Mouse (Mus musculus): ENCODE results near the gene Cds2. TPM values are rescaled to one million over a fixed set of nuclear protein-coding genes. Genes with fewer than 3 reads are reported as not detected.

Cds2 gene
- total and polyA plus RNA-seq, 2 experiments: 41.6 to 48.1 TPM

DNA sequence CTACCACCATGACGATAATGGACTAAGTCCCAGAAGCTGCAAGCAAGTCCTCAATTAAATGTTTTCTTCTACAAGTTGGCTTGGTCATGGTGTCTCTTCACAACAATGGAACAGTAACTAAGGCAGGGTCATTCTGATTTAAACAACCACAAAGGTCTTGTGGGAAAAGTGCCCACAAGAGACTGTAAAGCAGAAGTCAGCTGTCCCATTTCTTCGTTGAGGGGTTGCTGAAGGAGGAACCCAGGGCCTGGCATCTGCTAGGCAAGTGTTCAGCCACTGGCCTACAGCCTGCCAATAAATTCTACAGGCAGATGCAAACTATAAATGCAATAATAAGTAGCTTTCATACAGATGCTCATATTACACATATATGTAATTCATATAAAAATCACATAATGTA lies 74.3 kb downstream of the Cds2 start:
- DNase-seq (ENCODE audit: extremely low read depth, low read depth, low spot score): no peak
- H3K79me2 ChIP-seq (ENCODE audit: control insufficient read depth, insufficient read depth, low read length): no peaks in the 10 kb centered on the region
- 88% methylated on average over 2 of the region's 2 CpGs for WGBS

GRCm38 (mm10) chr2:132340350-132340749 lies 77.4 kb downstream of the Cds2 start:
- peak; percentile 5 for DNase-seq (ENCODE audit: extremely low read depth, low read depth, low spot score)
- H3K79me2 ChIP-seq (ENCODE audit: control insufficient read depth, insufficient read depth, low read length): no peaks in the 10 kb centered on the region
- H3K9ac ChIP-seq (ENCODE audit: low read depth, low read length): no peak overlapping the region
- H3K4me1 ChIP-seq (ENCODE audit: control insufficient read depth, insufficient read depth, low read length): no peaks in the 10 kb centered on the region
- TF ChIP-seq POLR2A (IDR thresholded peaks at IDR 0.05; ENCODE audit: extremely low read depth, insufficient read depth, low read length) (no peak), CTCF (IDR thresholded peaks at IDR 0.05; ENCODE audit: low read depth, low read length) (no peak)
- no peaks in the 10 kb centered on the region for H3K36me3 ChIP-seq (ENCODE audit: control insufficient read depth, insufficient read depth, low read length)
- 19% methylated on average over 2 of the region's 2 CpGs for WGBS
- H3K27me3 ChIP-seq (ENCODE audit: control insufficient read depth, insufficient read depth, low read length): no peaks in the 10 kb centered on the region
- H3K27ac ChIP-seq (replicated peaks; ENCODE audit: insufficient read depth, low read depth, low read length): no peak overlapping the region
- H3K4me3 ChIP-seq (ENCODE audit: insufficient read depth, low read depth, low read length): no peak overlapping the region

More for the DNA sequence above, 74.3 kb downstream of the Cds2 start:
- no peak for TF ChIP-seq CTCF (IDR thresholded peaks at IDR 0.05; ENCODE audit: low read depth, low read length)
- no peak for TF ChIP-seq POLR2A (IDR thresholded peaks at IDR 0.05; ENCODE audit: extremely low read depth, insufficient read depth, low read length)
- H3K36me3 ChIP-seq (ENCODE audit: control insufficient read depth, insufficient read depth, low read length): no peaks in the 10 kb centered on the region
- H3K27ac ChIP-seq (replicated peaks; ENCODE audit: insufficient read depth, low read depth, low read length): no peak overlapping the region
- no peaks in the 10 kb centered on the region for H3K27me3 ChIP-seq (ENCODE audit: control insufficient read depth, insufficient read depth, low read length)
- H3K4me1 ChIP-seq (ENCODE audit: control insufficient read depth, insufficient read depth, low read length): no peaks in the 10 kb centered on the region
- H3K9ac ChIP-seq (ENCODE audit: low read depth, low read length): no peak overlapping the region
- H3K4me3 ChIP-seq (ENCODE audit: insufficient read depth, low read depth, low read length): no peak overlapping the region

GRCm38 (mm10) chr2:132341293-132341692 lies 78.3 kb downstream of the Cds2 start:
- Histone ChIP-seq H3K27ac (replicated peaks; ENCODE audit: insufficient read depth, low read depth, low read length) (no peak overlapping the region), H3K27me3 (ENCODE audit: control insufficient read depth, insufficient read depth, low read length) (no peaks in the 10 kb centered on the region), H3K4me3 (ENCODE audit: insufficient read depth, low read depth, low read length) (no peak overlapping the region), H3K36me3 (ENCODE audit: control insufficient read depth, insufficient read depth, low read length) (no peaks in the 10 kb centered on the region), H3K79me2 (ENCODE audit: control insufficient read depth, insufficient read depth, low read length) (no peaks in the 10 kb centered on the region), H3K9ac (ENCODE audit: low read depth, low read length) (no peak overlapping the region), H3K4me1 (ENCODE audit: control insufficient read depth, insufficient read depth, low read length) (no peaks in the 10 kb centered on the region)
- TF ChIP-seq CTCF (IDR thresholded peaks at IDR 0.05; ENCODE audit: low read depth, low read length) (no peak), POLR2A (IDR thresholded peaks at IDR 0.05; ENCODE audit: extremely low read depth, insufficient read depth, low read length) (no peak)
- no peak for DNase-seq (ENCODE audit: extremely low read depth, low read depth, low spot score)
- WGBS: 73% methylated on average over 3 of the region's 3 CpGs

DNA sequence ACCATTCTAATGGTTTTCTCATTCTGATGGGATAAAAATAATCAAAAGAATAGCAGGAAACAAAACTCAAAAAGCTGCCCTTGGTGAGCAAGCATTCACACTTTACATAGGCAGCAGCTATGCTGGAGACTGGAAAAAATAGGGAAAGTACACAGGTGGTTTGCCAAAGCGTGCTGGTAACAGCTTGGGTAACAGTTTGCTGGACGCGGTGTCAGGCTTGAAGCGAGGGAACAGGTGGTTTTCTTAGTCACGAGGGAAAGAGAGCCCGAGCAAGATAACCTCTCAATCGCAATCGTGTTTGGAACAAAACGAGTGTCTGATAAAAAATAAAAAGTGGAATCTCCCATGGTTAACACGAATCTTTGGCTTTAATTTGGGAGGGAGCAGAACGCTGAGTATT lies 80.9 kb downstream of the Cds2 start:
- no peak for DNase-seq (ENCODE audit: extremely low read depth, low read depth, low spot score)
- H3K4me1 ChIP-seq (ENCODE audit: control insufficient read depth, insufficient read depth, low read length): no peaks in the 10 kb centered on the region
- no peak overlapping the region for H3K9ac ChIP-seq (ENCODE audit: low read depth, low read length)
- TF ChIP-seq POLR2A (IDR thresholded peaks at IDR 0.05; ENCODE audit: extremely low read depth, insufficient read depth, low read length) (no peak), CTCF (IDR thresholded peaks at IDR 0.05; ENCODE audit: low read depth, low read length) (no peak)
- H3K27me3 ChIP-seq (ENCODE audit: control insufficient read depth, insufficient read depth, low read length): no peaks in the 10 kb centered on the region
- no peaks in the 10 kb centered on the region for H3K36me3 ChIP-seq (ENCODE audit: control insufficient read depth, insufficient read depth, low read length)
- no peaks in the 10 kb centered on the region for H3K79me2 ChIP-seq (ENCODE audit: control insufficient read depth, insufficient read depth, low read length)
- H3K4me3 ChIP-seq (ENCODE audit: insufficient read depth, low read depth, low read length): no peak overlapping the region
- WGBS: 81% methylated on average over 11 of the region's 11 CpGs
- no peak overlapping the region for H3K27ac ChIP-seq (replicated peaks; ENCODE audit: insufficient read depth, low read depth, low read length)

Other genes starting within 250 kb of the Cds2 start
- 1.3 and 1.5 TPM in 2 replicates for gene Rassf2, start 232.9 kb upstream of the Cds2 start, total RNA-seq (2014; rRNA removed)
- 0.45 and 0.84 TPM in 2 replicates for gene Rassf2, start 232.9 kb upstream of the Cds2 start, polyA plus RNA-seq (2012; rRNA removed)
- gene Slc23a2, start 118.0 kb upstream of the Cds2 start, total RNA-seq (2014; rRNA removed): 14.8 and 20.5 TPM in 2 replicates
- 7.0 and 12.7 TPM in 2 replicates for gene Slc23a2, start 118.0 kb upstream of the Cds2 start, polyA plus RNA-seq (2012; rRNA removed)
- 14.8 and 23.0 TPM in 2 replicates for gene Tmem230, start 15.3 kb upstream of the Cds2 start, total RNA-seq (2014; rRNA removed)
- gene Tmem230, start 15.3 kb upstream of the Cds2 start, polyA plus RNA-seq (2012; rRNA removed): 35.2 and 76.3 TPM in 2 replicates
- gene Pcna, start 9.8 kb upstream of the Cds2 start, total RNA-seq (2014; rRNA removed): 39.0 and 47.1 TPM in 2 replicates
- gene Pcna, start 9.8 kb upstream of the Cds2 start, polyA plus RNA-seq (2012; rRNA removed): 20.6 and 22.5 TPM in 2 replicates
- gene Prokr2, start 122.3 kb downstream of the Cds2 start, total RNA-seq (2014; rRNA removed): not detected in 2 replicates
- not detected in 2 replicates for gene Prokr2, start 122.3 kb downstream of the Cds2 start, polyA plus RNA-seq (2012; rRNA removed)